Mouse (Mus musculus): ENCODE data around the gene Ecel1. TPM values are rescaled to one million over a fixed set of nuclear protein-coding genes. Genes with fewer than 3 reads are reported as not detected.

The Ecel1 gene
- polyA plus RNA-seq (2012; ENCODE audit: low replicate concordance), result 0.08 TPM in 1 of 2 replicates, not detected in the other

GRCm38 (mm10) chr1:87156199-87156587 lies at the start of gene Ecel1:
Gene Ecel1, minus strand, starts transcription at chr1:87156521.

GRCm38 (mm10) chr1:87204465-87204864 lies 48.1 kb upstream of the Ecel1 start, which contains the start of gene Chrng:
Gene Chrng, plus strand, starts transcription at chr1:87204657.

GRCm38 (mm10) chr1:87190429-87190828 lies 34.1 kb upstream of the Ecel1 start, which contains the start of gene Chrnd:
Gene Chrnd, plus strand, starts transcription at chr1:87190607.

DNA sequence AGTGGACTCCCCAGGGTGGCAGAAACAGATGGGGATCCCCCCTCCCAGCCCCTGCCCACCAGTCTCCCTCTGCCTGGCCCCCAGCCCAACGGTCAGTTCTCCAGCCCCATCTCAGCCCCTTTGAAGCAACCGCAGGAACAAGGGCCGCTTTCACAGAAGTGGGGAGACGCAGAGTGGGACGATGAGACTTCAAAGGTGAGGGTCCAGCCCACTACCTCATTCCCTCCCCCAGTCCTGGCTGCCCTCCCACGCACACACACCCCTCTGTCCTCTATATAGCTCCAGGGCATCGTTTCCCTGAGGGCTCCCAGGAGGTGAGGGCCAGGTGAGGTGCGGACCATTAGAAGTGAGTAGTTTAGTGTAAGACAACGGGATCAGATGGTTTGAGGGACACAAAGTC lies 26.7 kb upstream of the Ecel1 start, which contains the start of gene Prss56:
TSS of gene Prss56 (plus strand) at position 301 of the 400 bp plus-strand sequence.

GRCm38 (mm10) chr1:87124673-87125072 lies 31.6 kb downstream of the Ecel1 start, which contains the start of gene Akp3:
Gene Akp3, plus strand, starts transcription at chr1:87124973.

GRCm38 (mm10) chr1:87101411-87101810 lies 54.9 kb downstream of the Ecel1 start, which contains the start of gene Alpi:
Gene Alpi, minus strand, starts transcription at chr1:87101606.

Other genes with a start within 250 kb of the Ecel1 start
- not detected in 2 replicates for gene Alppl2, start 66.6 kb downstream of the Ecel1 start, polyA plus RNA-seq (2012; ENCODE audit: low replicate concordance)
- not detected in 2 replicates for gene Alpi, start 54.9 kb downstream of the Ecel1 start, polyA plus RNA-seq (2012; ENCODE audit: low replicate concordance)
- gene Akp3, start 31.5 kb downstream of the Ecel1 start, polyA plus RNA-seq (2012; ENCODE audit: low replicate concordance), result 0.15 TPM in 1 of 2 replicates, not detected in the other
- not detected in 2 replicates for gene Prss56, start 26.8 kb upstream of the Ecel1 start, polyA plus RNA-seq (2012; ENCODE audit: low replicate concordance)
- gene Chrnd, start 34.1 kb upstream of the Ecel1 start, polyA plus RNA-seq (2012; ENCODE audit: low replicate concordance), result not detected in 2 replicates
- gene Chrng, start 48.1 kb upstream of the Ecel1 start, polyA plus RNA-seq (2012; ENCODE audit: low replicate concordance), result not detected in 2 replicates
- 18.5 and 23.0 TPM in 2 replicates for gene Eif4e2, start 57.4 kb upstream of the Ecel1 start, polyA plus RNA-seq (2012; ENCODE audit: low replicate concordance)
- 0.64 and 1.2 TPM in 2 replicates for gene Efhd1, start 107.8 kb upstream of the Ecel1 start, polyA plus RNA-seq (2012; ENCODE audit: low replicate concordance)
- 7.8 and 11.5 TPM in 2 replicates for gene Gigyf2, start 170.5 kb upstream of the Ecel1 start, polyA plus RNA-seq (2012; ENCODE audit: low replicate concordance)
- gene Kcnj13, start 238.2 kb upstream of the Ecel1 start, polyA plus RNA-seq (2012; ENCODE audit: low replicate concordance), result not detected in 2 replicates